Mouse (Mus musculus) olfactory bulb, adult 2 months (tissue): Measurements from ENCODE around the gene Zfp39.

Source experiments
- CTCF ChIP-seq: fragments of 200-500 bp; IDR thresholded peaks from 2 replicates; pipeline ENCODE4 v1.5.1; 2012; ENCODE audit warnings: low read depth, mild to moderate bottlenecking, low read length, moderate library complexity; ENCODE audit not compliant: insufficient read depth
- POLR2A ChIP-seq: fragments of 200-500 bp; IDR thresholded peaks from 2 replicates; pipeline ENCODE4 v1.6.1; 2012; ENCODE audit warnings: mild to moderate bottlenecking, low read depth, low read length, moderate library complexity; ENCODE audit not compliant: insufficient read depth

- TF ChIP-seq CTCF (no peak), POLR2A (no peak)
Observed at GRCm38 (mm10) chr11:58922420-58922819, 18.4 kb upstream of the Zfp39 start.
